Mouse (Mus musculus): ENCODE data around the gene Fkbp15.

GRCm38 (mm10) chr4:62265154-62265836 is 95.1 kb downstream of the Fkbp15 start:
- no peak for TF ChIP-seq CTCF (IDR thresholded peaks at IDR 0.05; ENCODE audit: low read depth)
- no peak for TF ChIP-seq EP300 (IDR thresholded peaks at IDR 0.05; ENCODE audit: low read depth)
